Mouse (Mus musculus): Measurements from ENCODE around the gene Acot11. TPM values are rescaled to one million over a fixed set of nuclear protein-coding genes. Genes with fewer than 3 reads are reported as not detected.
A peak's percentile ranks its signal among the peaks of the same experiment; 100 is the strongest.
"Not testable (repeated sequence)": the region's sequence is repeated elsewhere in the genome, so short reads cannot be mapped to it uniquely, and the experiment has no call there.

Gene Acot11
- total RNA-seq, 1 experiment from 2014 or later = 7.2 TPM

- ATAC-seq (replicated peaks in 1 of 2; ENCODE audit: insufficient read depth in 1 of 2, low FRiP score in 2 of 2, low TSS enrichment in 1 of 2, low read depth in 1 of 2, poor library complexity in 2 of 2, severe bottlenecking in 2 of 2) = no peak
Observed at GRCm38 (mm10) chr4:106737904-106738303, 66.9 kb downstream of the Acot11 start.

- not testable (repeated sequence) for ATAC-seq (replicated peaks in 1 of 2; ENCODE audit: insufficient read depth in 1 of 2, low FRiP score in 2 of 2, low TSS enrichment in 1 of 2, low read depth in 1 of 2, poor library complexity in 2 of 2, severe bottlenecking in 2 of 2)
Observed at GRCm38 (mm10) chr4:106736884-106737283, 67.9 kb downstream of the Acot11 start.

- ATAC-seq (replicated peaks in 1 of 2; ENCODE audit: insufficient read depth in 1 of 2, low FRiP score in 2 of 2, low TSS enrichment in 1 of 2, low read depth in 1 of 2, poor library complexity in 2 of 2, severe bottlenecking in 2 of 2) = no peak
Observed at GRCm38 (mm10) chr4:106733636-106734035, 71.2 kb downstream of the Acot11 start, which contains the start of gene Fam151a. Gene Fam151a, plus strand, starts transcription at chr4:106733889.

- no peak for ATAC-seq (replicated peaks in 1 of 2; ENCODE audit: insufficient read depth in 1 of 2, low FRiP score in 2 of 2, low TSS enrichment in 1 of 2, low read depth in 1 of 2, poor library complexity in 2 of 2, severe bottlenecking in 2 of 2)
Observed at GRCm38 (mm10) chr4:106730814-106731213, 74.0 kb downstream of the Acot11 start, which contains the start of gene Mroh7. Gene Mroh7, minus strand, starts transcription at chr4:106730925.

GRCm38 (mm10) chr4:106720631-106721030, 84.2 kb downstream of the Acot11 start:
- ATAC-seq (replicated peaks in 1 of 2; ENCODE audit: insufficient read depth in 1 of 2, low FRiP score in 2 of 2, low TSS enrichment in 1 of 2, low read depth in 1 of 2, poor library complexity in 2 of 2, severe bottlenecking in 2 of 2) = no peak

GRCm38 (mm10) chr4:106713622-106714021, 91.2 kb downstream of the Acot11 start:
- no peak for ATAC-seq (replicated peaks in 1 of 2; ENCODE audit: insufficient read depth in 1 of 2, low FRiP score in 2 of 2, low TSS enrichment in 1 of 2, low read depth in 1 of 2, poor library complexity in 2 of 2, severe bottlenecking in 2 of 2)

- peak; percentile 68 to 75 for ATAC-seq (replicated peaks in 1 of 2; ENCODE audit: insufficient read depth in 1 of 2, low FRiP score in 2 of 2, low TSS enrichment in 1 of 2, low read depth in 1 of 2, poor library complexity in 2 of 2, severe bottlenecking in 2 of 2)
Observed at GRCm38 (mm10) chr4:106708408-106708807, 96.4 kb downstream of the Acot11 start.

- ATAC-seq (replicated peaks in 1 of 2; ENCODE audit: insufficient read depth in 1 of 2, low FRiP score in 2 of 2, low TSS enrichment in 1 of 2, low read depth in 1 of 2, poor library complexity in 2 of 2, severe bottlenecking in 2 of 2) = no peak
Observed at GRCm38 (mm10) chr4:106707957-106708356, 96.8 kb downstream of the Acot11 start.

- ATAC-seq (replicated peaks in 1 of 2; ENCODE audit: insufficient read depth in 1 of 2, low FRiP score in 2 of 2, low TSS enrichment in 1 of 2, low read depth in 1 of 2, poor library complexity in 2 of 2, severe bottlenecking in 2 of 2) = no peak
Observed at GRCm38 (mm10) chr4:106705096-106705665, 99.6 kb downstream of the Acot11 start.

- no peak for ATAC-seq (replicated peaks in 1 of 2; ENCODE audit: insufficient read depth in 1 of 2, low FRiP score in 2 of 2, low TSS enrichment in 1 of 2, low read depth in 1 of 2, poor library complexity in 2 of 2, severe bottlenecking in 2 of 2)
Observed at GRCm38 (mm10) chr4:106704416-106704815, 100.4 kb downstream of the Acot11 start.

GRCm38 (mm10) chr4:106703956-106704355, 100.8 kb downstream of the Acot11 start:
- ATAC-seq (replicated peaks in 1 of 2; ENCODE audit: insufficient read depth in 1 of 2, low FRiP score in 2 of 2, low TSS enrichment in 1 of 2, low read depth in 1 of 2, poor library complexity in 2 of 2, severe bottlenecking in 2 of 2) = no peak

- ATAC-seq (replicated peaks in 1 of 2; ENCODE audit: insufficient read depth in 1 of 2, low FRiP score in 2 of 2, low TSS enrichment in 1 of 2, low read depth in 1 of 2, poor library complexity in 2 of 2, severe bottlenecking in 2 of 2) = no peak
Observed at GRCm38 (mm10) chr4:106700798-106701197, 104.0 kb downstream of the Acot11 start.

GRCm38 (mm10) chr4:106699989-106700388, 104.8 kb downstream of the Acot11 start:
- ATAC-seq (replicated peaks in 1 of 2; ENCODE audit: insufficient read depth in 1 of 2, low FRiP score in 2 of 2, low TSS enrichment in 1 of 2, low read depth in 1 of 2, poor library complexity in 2 of 2, severe bottlenecking in 2 of 2) = peak; percentile 65 to 76; a peak in 2 of 4 replicates

Other genes with a start within 250 kb of the Acot11 start
- gene Dhcr24, start 244.0 kb downstream of the Acot11 start, total RNA-seq (2017) = 10.6 and 14.8 TPM in 2 replicates
- not detected in 2 replicates for gene Lexm, start 187.8 kb downstream of the Acot11 start, total RNA-seq (2017)
- gene Ttc22, start 182.6 kb downstream of the Acot11 start, total RNA-seq (2017) = not detected in 2 replicates
- gene Pars2, start 153.9 kb downstream of the Acot11 start, total RNA-seq (2017) = 7.7 and 9.1 TPM in 2 replicates
- 41.9 and 46.4 TPM in 2 replicates for gene Ttc4, start 126.1 kb downstream of the Acot11 start, total RNA-seq (2017)
- gene Mroh7, start 74.1 kb downstream of the Acot11 start, total RNA-seq (2017) = not detected in 2 replicates
- gene Fam151a, start 71.1 kb downstream of the Acot11 start, total RNA-seq (2017) = not detected in 2 replicates
- 47.4 and 51.3 TPM in 2 replicates for gene Ssbp3, start 105.7 kb upstream of the Acot11 start, total RNA-seq (2017)

All from hematopoietic stem cell, adult 5-6 weeks (primary cell).